Mouse (Mus musculus) heart, embryonic 14.5 days (tissue): ENCODE measurements around the gene AC134908.4. TPM values are rescaled to one million over a fixed set of nuclear protein-coding genes. Genes with fewer than 3 reads are reported as not detected.

Experiments
- ATAC-seq: fragments of 200-750 bp; cut with Nextera tagmentation; 2 replicates; pipeline ENCODE4 v1.8.0; 2017; ENCODE audit warnings: low read depth, moderate TSS enrichment; ENCODE audit not compliant: insufficient number of reproducible peaks, insufficient read depth, low FRiP score
- H3K27ac ChIP-seq, 2 experiments: fragments of 200-500 bp in 1 of 2; fragments of 300-500 bp in 1 of 2; sonication (generic) in 1 of 2; replicated peaks in 1 of 2; 2 replicates each; pipeline ENCODE4 v1.5.1; 2012 to 2014; ENCODE audit warnings: low read depth in 2 of 2, low read length in 2 of 2, control low read depth in 1 of 2, mild to moderate bottlenecking in 1 of 2, mixed read lengths in 1 of 2; ENCODE audit not compliant: control insufficient read depth in 1 of 2, insufficient read depth in 1 of 2
- H3K27me3 ChIP-seq: fragments of 300-500 bp; sonication (generic); 2 replicates; pipeline ENCODE4 v1.6.1; 2014; ENCODE audit warnings: mild to moderate bottlenecking, low read length, control low read depth; ENCODE audit not compliant: control insufficient read depth, insufficient read depth
- H3K36me3 ChIP-seq: fragments of 300-500 bp; sonication (generic); 2 replicates; pipeline ENCODE4 v1.6.1; 2014; ENCODE audit warnings: mild to moderate bottlenecking, control low read depth, low read length, mixed read lengths; ENCODE audit not compliant: control insufficient read depth, insufficient read depth
- H3K4me1 ChIP-seq, 2 experiments: fragments of 200-500 bp in 1 of 2; fragments of 300-500 bp in 1 of 2; sonication (generic) in 1 of 2; 2 replicates each; pipeline ENCODE4 v1.6.1; 2012 to 2014; ENCODE audit warnings: low read length in 2 of 2, control low read depth in 1 of 2, mixed read lengths in 1 of 2; ENCODE audit not compliant: control insufficient read depth in 2 of 2, insufficient read depth in 2 of 2
- H3K4me2 ChIP-seq: fragments of 300-500 bp; sonication (generic); 2 replicates; pipeline ENCODE4 v1.6.1; 2014; ENCODE audit warnings: mild to moderate bottlenecking, low read length
- H3K4me3 ChIP-seq, 2 experiments: fragments of 200-500 bp in 1 of 2; fragments of 300-500 bp in 1 of 2; sonication (generic) in 1 of 2; 2 replicates each; pipeline ENCODE4 v1.5.1; 2012 to 2014; ENCODE audit warnings: low read length in 2 of 2, mild to moderate bottlenecking in 2 of 2, control low read depth in 1 of 2, low read depth in 1 of 2, moderate library complexity in 1 of 2; ENCODE audit not compliant: control insufficient read depth in 1 of 2, insufficient read depth in 1 of 2
- H3K9ac ChIP-seq: fragments of 300-500 bp; sonication (generic); 2 replicates; pipeline ENCODE4 v1.6.1; 2014; ENCODE audit warnings: mild to moderate bottlenecking, low read length
- H3K9me3 ChIP-seq: fragments of 300-500 bp; sonication (generic); 2 replicates; pipeline ENCODE4 v1.6.1; 2016; ENCODE audit warnings: low read length, control low read depth; ENCODE audit not compliant: control insufficient read depth
- WGBS: fragments of 180-500 bp; shearing (Covaris S2); extraction: QIAGEN DNeasy Blood & Tissue Kit; methylation state at CpG from one replicate; pipeline ENCODE4 v1.1.7; 2014; 5-methylcytosine and 5-hydroxymethylcytosine counted together
- polyA plus RNA-seq: library from polyadenylated mRNA; unstranded; fragments of >200 nt; fragmentation: Nextera tagmentation; extraction: Ambion mirVana; gene quantifications from 2 replicates; pipeline ENCODE4 v1.2.1, GENCODE M21; 2014

AC134908.4 gene
- polyA plus RNA-seq, 1 experiment from 2014 or later, result not detected

- Histone ChIP-seq H3K4me2 (peak overlapping the region; percentile 70; the same call in 1 of the 2 replicates), H3K4me3 (no peak overlapping the region), H3K9ac (no peak overlapping the region; the same call in 1 of the 2 replicates), H3K27me3 (no peaks in the 10 kb centered on the region), H3K4me1 (peaks cover 22 to 43% of the 10 kb centered on the region in 2 experiments), H3K36me3 (peaks cover 56% of the 10 kb centered on the region), H3K9me3 (no peaks in the 10 kb centered on the region), H3K27ac (no peak overlapping the region)
- 78% methylated on average over 4 of the region's 4 CpGs for WGBS
- no peak for ATAC-seq
These were observed 34.8 kb upstream of the AC134908.4 start for GRCm38 (mm10) chr17:25830200-25830753.

GRCm38 (mm10) chr17:25829558-25830017, 34.1 kb upstream of the AC134908.4 start:
- H3K4me1 ChIP-seq, result peaks cover 18 to 38% of the 10 kb centered on the region in 2 experiments
- peak overlapping the region; percentile 75 to 85; a peak in 3 of 4 replicates for H3K27ac ChIP-seq
- no peaks in the 10 kb centered on the region for H3K9me3 ChIP-seq
- H3K36me3 ChIP-seq, result peaks cover 49% of the 10 kb centered on the region
- H3K27me3 ChIP-seq, result no peaks in the 10 kb centered on the region
- H3K9ac ChIP-seq, result peak overlapping the region; percentile 77
- ATAC-seq, result no peak
- WGBS, result 35% methylated on average over 8 of the region's 8 CpGs
- peak overlapping the region; percentile 70 for H3K4me2 ChIP-seq
- H3K4me3 ChIP-seq, result peak overlapping the region; percentile 54 to 72

GRCm38 (mm10) chr17:25828712-25829557, 33.5 kb upstream of the AC134908.4 start, which contains the start of gene Jmjd8:
Gene Jmjd8, plus strand, starts transcription at chr17:25828867.
- Histone ChIP-seq H3K36me3 (peaks cover 48% of the 10 kb centered on the region), H3K4me1 (peaks cover 24 to 38% of the 10 kb centered on the region in 2 experiments)

GRCm38 (mm10) chr17:25828223-25828594, 32.8 kb upstream of the AC134908.4 start:
- 85% methylated on average over 8 of the region's 8 CpGs for WGBS
- no peak for ATAC-seq
- Histone ChIP-seq H3K36me3 (peaks cover 48% of the 10 kb centered on the region), H3K27me3 (no peaks in the 10 kb centered on the region), H3K4me1 (peaks cover 26 to 41% of the 10 kb centered on the region in 2 experiments), H3K27ac (peak overlapping the region; percentile 75 to 85; a peak in 3 of 4 replicates), H3K9ac (peak overlapping the region; percentile 77), H3K9me3 (no peaks in the 10 kb centered on the region), H3K4me3 (peak overlapping the region; percentile 54 to 72), H3K4me2 (peak overlapping the region; percentile 70)

More at GRCm38 (mm10) chr17:25828712-25829557, 33.5 kb upstream of the AC134908.4 start, which contains the start of gene Jmjd8:
- no peak for ATAC-seq
- Histone ChIP-seq H3K9me3 (no peaks in the 10 kb centered on the region), H3K27ac (peak within 1 kb of the TSS; percentile 75 to 85), H3K4me3 (peak within 1 kb of the TSS; percentile 54 to 72), H3K9ac (peak within 1 kb of the TSS; percentile 77), H3K4me2 (peak within 1 kb of the TSS; percentile 70), H3K27me3 (no peaks in the 10 kb centered on the region)
- WGBS, result 1% methylated on average over 32 of the region's 32 CpGs

GRCm38 (mm10) chr17:25827546-25828222, 32.2 kb upstream of the AC134908.4 start:
- peaks cover under 1% of the 10 kb centered on the region; the same call in 1 of the 2 replicates for H3K27me3 ChIP-seq
- H3K36me3 ChIP-seq, result peaks cover 48% of the 10 kb centered on the region
- 91% methylated on average over 22 of the region's 22 CpGs for WGBS
- no peaks in the 10 kb centered on the region for H3K9me3 ChIP-seq
- H3K4me1 ChIP-seq, result peaks cover 26 to 41% of the 10 kb centered on the region in 2 experiments
- H3K27ac ChIP-seq, result no peak overlapping the region
- H3K4me2 ChIP-seq, result no peak overlapping the region
- no peak overlapping the region for H3K4me3 ChIP-seq
- no peak overlapping the region for H3K9ac ChIP-seq
- ATAC-seq, result no peak

DNA sequence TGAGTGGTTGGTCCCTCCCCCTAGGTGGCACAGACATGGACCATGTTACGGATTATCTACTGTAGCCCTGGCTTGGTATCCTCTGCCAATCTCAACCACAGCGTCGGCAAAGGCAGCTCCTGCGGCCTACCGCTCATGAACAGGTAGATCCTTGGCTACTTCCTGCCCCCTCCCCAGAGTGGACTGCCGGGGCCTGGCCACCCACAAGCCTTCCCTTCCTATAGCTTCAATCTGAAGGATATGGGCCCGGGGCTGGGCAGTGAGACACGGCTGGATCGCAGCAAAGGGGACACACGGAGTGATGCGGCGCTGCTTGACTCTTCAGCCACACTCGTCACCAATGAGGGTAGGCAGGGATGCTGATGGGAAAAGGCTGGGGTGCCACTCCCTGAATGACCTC, 31.6 kb upstream of the AC134908.4 start:
- Histone ChIP-seq H3K27me3 (peaks cover 7% of the 10 kb centered on the region), H3K9me3 (no peaks in the 10 kb centered on the region), H3K27ac (no peak overlapping the region), H3K4me1 (peaks cover 26 to 40% of the 10 kb centered on the region in 2 experiments), H3K4me2 (no peak overlapping the region), H3K36me3 (peaks cover 48% of the 10 kb centered on the region), H3K4me3 (no peak overlapping the region), H3K9ac (no peak overlapping the region)
- no peak for ATAC-seq
- 89% methylated on average over 13 of the region's 13 CpGs for WGBS

DNA sequence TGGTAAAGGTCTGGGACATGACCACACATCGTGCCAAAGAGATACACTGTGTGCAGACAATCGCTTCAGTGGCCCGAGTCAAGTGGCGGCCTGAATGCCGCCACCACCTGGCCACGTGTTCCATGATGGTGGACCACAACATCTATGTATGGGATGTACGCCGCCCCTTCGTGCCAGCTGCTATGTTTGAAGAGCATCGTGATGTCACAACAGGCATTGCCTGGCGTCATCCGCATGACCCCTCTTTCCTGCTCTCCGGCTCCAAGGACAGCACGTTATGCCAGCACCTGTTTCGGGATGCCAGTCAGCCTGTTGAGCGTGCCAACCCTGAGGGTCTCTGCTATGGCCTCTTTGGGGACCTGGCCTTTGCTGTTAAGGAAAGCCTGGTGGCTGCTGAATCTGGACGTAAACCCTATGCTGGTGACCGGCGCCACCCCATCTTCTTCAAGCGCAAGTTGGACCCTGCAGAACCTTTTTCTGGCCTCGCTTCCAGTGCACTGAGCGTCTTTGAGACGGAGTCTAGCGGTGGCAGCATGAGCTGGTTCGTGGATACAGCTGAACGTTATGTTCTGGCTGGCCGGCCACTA, 30.6 kb upstream of the AC134908.4 start:
- Histone ChIP-seq H3K9me3 (no peaks in the 10 kb centered on the region), H3K4me2 (no peak overlapping the region), H3K9ac (no peak overlapping the region), H3K27ac (no peak overlapping the region), H3K36me3 (peaks cover 40% of the 10 kb centered on the region), H3K4me1 (peaks cover 19 to 30% of the 10 kb centered on the region in 2 experiments), H3K27me3 (peaks cover 15% of the 10 kb centered on the region), H3K4me3 (no peak overlapping the region)
- ATAC-seq, result no peak
- 92% methylated on average over 27 of the region's 27 CpGs for WGBS
